Mouse (Mus musculus): ENCODE measurements around the gene Ctnnbip1. TPM values are rescaled to one million over a fixed set of nuclear protein-coding genes. Genes with fewer than 3 reads are reported as not detected.

The Ctnnbip1 gene
- polyA plus RNA-seq, 2 experiments from 2014 or later = 0.35 to 0.39 TPM

GRCm38 (mm10) chr4:149523961-149524360, 5.9 kb downstream of the Ctnnbip1 start:
- no peak for ATAC-seq

- ATAC-seq = no peak
These were observed 7.1 kb downstream of the Ctnnbip1 start for GRCm38 (mm10) chr4:149525170-149525569.

- ATAC-seq = no peak
These were observed 7.8 kb downstream of the Ctnnbip1 start for GRCm38 (mm10) chr4:149525811-149526210.

GRCm38 (mm10) chr4:149526330-149526729, 8.3 kb downstream of the Ctnnbip1 start:
- ATAC-seq = no peak

GRCm38 (mm10) chr4:149527621-149528354, 9.8 kb downstream of the Ctnnbip1 start:
- no peak for ATAC-seq

- no peak for ATAC-seq
These were observed 11.7 kb downstream of the Ctnnbip1 start for GRCm38 (mm10) chr4:149529691-149530090.

GRCm38 (mm10) chr4:149539441-149539840, 21.4 kb downstream of the Ctnnbip1 start:
- ATAC-seq = no peak

GRCm38 (mm10) chr4:149541935-149542334, 23.9 kb downstream of the Ctnnbip1 start:
- peak; percentile 78 for ATAC-seq

- ATAC-seq = no peak
These were observed 24.4 kb downstream of the Ctnnbip1 start for GRCm38 (mm10) chr4:149542431-149542830.

- peak; percentile 76 for ATAC-seq
These were observed 25.0 kb downstream of the Ctnnbip1 start for GRCm38 (mm10) chr4:149542927-149543553.

- no peak for ATAC-seq
These were observed 26.9 kb downstream of the Ctnnbip1 start for GRCm38 (mm10) chr4:149544892-149545291.

- no peak for ATAC-seq
These were observed 28.9 kb downstream of the Ctnnbip1 start for GRCm38 (mm10) chr4:149546797-149547444.

- no peak for ATAC-seq
These were observed 29.5 kb downstream of the Ctnnbip1 start for GRCm38 (mm10) chr4:149547523-149547922.

- ATAC-seq = peak; percentile 75
These were observed 31.3 kb downstream of the Ctnnbip1 start for GRCm38 (mm10) chr4:149549221-149549925.

GRCm38 (mm10) chr4:149550866-149551265, 32.8 kb downstream of the Ctnnbip1 start:
- no peak for ATAC-seq

- ATAC-seq = no peak
These were observed 33.7 kb downstream of the Ctnnbip1 start for GRCm38 (mm10) chr4:149551696-149552095.

GRCm38 (mm10) chr4:149553834-149554233, 35.8 kb downstream of the Ctnnbip1 start:
- ATAC-seq = no peak

GRCm38 (mm10) chr4:149556111-149556510, 38.1 kb downstream of the Ctnnbip1 start:
- ATAC-seq = no peak

- ATAC-seq = no peak
These were observed 39.9 kb downstream of the Ctnnbip1 start for GRCm38 (mm10) chr4:149557905-149558304.

- ATAC-seq = no peak
These were observed 40.4 kb downstream of the Ctnnbip1 start for GRCm38 (mm10) chr4:149558389-149558788.

- no peak for ATAC-seq
These were observed 43.4 kb downstream of the Ctnnbip1 start for GRCm38 (mm10) chr4:149561392-149561791.

- ATAC-seq = peak; percentile 93
These were observed 44.2 kb downstream of the Ctnnbip1 start for GRCm38 (mm10) chr4:149561986-149562904.
